8 mouse cellular contexts compared by ENCODE assay signal in the genomic region with DNA sequence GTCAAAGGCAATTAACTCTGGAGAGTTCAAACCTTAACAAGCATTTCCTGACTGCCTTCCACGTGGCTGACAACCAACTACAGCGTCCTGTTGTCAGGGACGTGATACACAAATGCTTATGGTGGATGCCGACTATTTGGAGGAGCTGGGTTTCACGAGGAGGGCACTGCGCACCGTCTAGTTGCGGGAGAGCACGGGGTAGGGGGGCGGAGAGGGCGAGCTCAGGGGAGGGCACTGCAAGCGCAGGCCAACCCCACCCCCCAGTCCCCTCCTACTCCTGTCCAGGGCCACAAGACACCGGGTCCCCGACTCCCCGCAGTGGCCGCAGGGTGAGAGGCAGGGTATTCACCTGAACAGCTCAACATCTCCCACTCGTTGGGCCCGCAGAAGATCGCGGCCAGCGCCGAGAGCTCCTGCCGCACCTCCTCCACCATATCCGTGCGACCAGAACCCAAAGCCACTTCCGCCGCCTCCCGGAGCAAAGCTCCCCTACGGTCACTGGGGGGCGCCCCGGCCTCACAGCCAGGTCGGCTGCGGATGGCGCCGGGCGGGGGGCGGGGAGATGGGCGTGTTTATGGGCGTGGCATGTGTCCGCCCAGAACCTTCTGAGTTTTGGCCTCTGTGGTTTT. TPM values are rescaled to one million over a fixed set of nuclear protein-coding genes. Genes with fewer than 3 reads are reported as not detected.
A peak's percentile ranks its signal among the peaks of the same experiment; 100 is the strongest.
DNase-seq lines count a peak whose midpoint lies in the region; ATAC-seq and TF ChIP-seq lines count a peak whose summit lies in the region.

Gene Rwdd3, minus strand, starts transcription at position 453 of the 629 bp plus-strand sequence.

- no peaks in the 10 kb centered on the region for H3K27me3 ChIP-seq in forebrain, embryonic 15.5 days
- H3K27me3 ChIP-seq in lung, embryonic 14.5 days (ENCODE audit: insufficient read depth, low read length) = no peaks in the 10 kb centered on the region
- no peaks in the 10 kb centered on the region for H3K27me3 ChIP-seq in thymus, adult 2 months (ENCODE audit: control insufficient read depth, insufficient read depth, low read length)

- peak within 1 kb of the TSS; percentile 85 for H3K4me2 ChIP-seq in forebrain, embryonic 15.5 days (replicated peaks)
- peak within 1 kb of the TSS; percentile 83 for H3K4me2 ChIP-seq in lung, embryonic 14.5 days

- H3K9ac ChIP-seq in forebrain, embryonic 15.5 days (replicated peaks) = peak within 1 kb of the TSS; percentile 59
- H3K9ac ChIP-seq in lung, embryonic 14.5 days = peak within 1 kb of the TSS; percentile 63

- no peaks in the 10 kb centered on the region for H3K9me3 ChIP-seq in forebrain, embryonic 15.5 days
- H3K9me3 ChIP-seq in lung, embryonic 14.5 days (ENCODE audit: low read depth, low read length) = no peaks in the 10 kb centered on the region; the same call in 1 of the 2 replicates

- H3K4me1 ChIP-seq in forebrain, embryonic 15.5 days = peaks cover 9% of the 10 kb centered on the region; the same call in 1 of the 2 replicates
- H3K4me1 ChIP-seq in lung, embryonic 14.5 days (ENCODE audit: insufficient read depth) = no peaks in the 10 kb centered on the region
- H3K4me1 ChIP-seq in olfactory bulb, adult 2 months (ENCODE audit: control insufficient read depth, insufficient read depth, low read length) = peaks cover 4% of the 10 kb centered on the region; the same call in 1 of the 2 replicates
- no peaks in the 10 kb centered on the region for H3K4me1 ChIP-seq in thymus, adult 2 months (replicated peaks; ENCODE audit: control insufficient read depth, insufficient read depth, low read length)

- peak; percentile 95 for ATAC-seq in forebrain, embryonic 15.5 days (replicated peaks)
- peak; percentile 96 for ATAC-seq in lung, embryonic 14.5 days (ENCODE audit: insufficient read depth)

- peak; percentile 91 for DNase-seq in ES-CJ7 (ENCODE audit: low read depth, low spot score)
- DNase-seq in cerebellum, adult 11 months = peak; percentile 89
- peak; percentile 87 to 91 for DNase-seq in heart, postnatal 36 days
- peak; percentile 88 for DNase-seq in layer of hippocampus, adult 2 months (ENCODE audit: low spot score in 2 of 2)
- DNase-seq in lung, embryonic 14.5 days = peak; percentile 95
- DNase-seq in thymus, adult 2 months = peak; percentile 95

- no peak for TF ChIP-seq POLR2A in olfactory bulb, adult 2 months (IDR thresholded peaks at IDR 0.05; ENCODE audit: insufficient read depth, low read depth, low read length)
- peak; percentile 51; the same call in 1 of the 2 replicates for TF ChIP-seq POLR2A in thymus, adult 2 months (IDR thresholded peaks at IDR 0.05; ENCODE audit: control insufficient read depth, extremely low read depth, insufficient read depth, low read length, poor library complexity)

- H3K4me3 ChIP-seq in forebrain, embryonic 15.5 days = peak within 1 kb of the TSS; percentile 71
- H3K4me3 ChIP-seq in layer of hippocampus, adult 2 months = peak within 1 kb of the TSS; percentile 88
- peak within 1 kb of the TSS; percentile 70 for H3K4me3 ChIP-seq in lung, embryonic 14.5 days (ENCODE audit: low read depth, low read length)
- H3K4me3 ChIP-seq in olfactory bulb, adult 2 months (ENCODE audit: insufficient read depth, low read depth, low read length) = peak within 1 kb of the TSS; percentile 68
- peak within 1 kb of the TSS; percentile 92 for H3K4me3 ChIP-seq in thymus, adult 2 months (ENCODE audit: control insufficient read depth, insufficient read depth, low read length)

- TF ChIP-seq CTCF in layer of hippocampus, adult 2 months (conservative IDR thresholded peaks at IDR 0.05) = peak; percentile 91
- peak; percentile 87 for TF ChIP-seq CTCF in lung, embryonic 14.5 days (IDR thresholded peaks at IDR 0.05; ENCODE audit: low read depth)
- peak; percentile 76 for TF ChIP-seq CTCF in olfactory bulb, adult 2 months (IDR thresholded peaks at IDR 0.05; ENCODE audit: insufficient read depth, low read depth, low read length)
- peak; percentile 95 for TF ChIP-seq CTCF in thymus, adult 2 months (IDR thresholded peaks at IDR 0.05; ENCODE audit: borderline replicate concordance, control insufficient read depth, extremely low read depth, insufficient read depth, low read length, poor library complexity)

- intact Hi-C loops in heart, postnatal 36 days (cut with DNase I) = loop anchor here (1.0 to 2.0 kb wide), 2 partner anchors 120 to 329 kb away; partner anchors contain the start of gene Alg14

- H3K36me3 ChIP-seq in forebrain, embryonic 15.5 days = no peaks in the 10 kb centered on the region
- H3K36me3 ChIP-seq in lung, embryonic 14.5 days (ENCODE audit: insufficient read depth) = no peaks in the 10 kb centered on the region
- no peaks in the 10 kb centered on the region for H3K36me3 ChIP-seq in thymus, adult 2 months (ENCODE audit: control insufficient read depth, insufficient read depth, low read length)

- peak within 1 kb of the TSS; percentile 39; the same call in 1 of the 2 replicates for H3K27ac ChIP-seq in forebrain, embryonic 15.5 days (replicated peaks)
- H3K27ac ChIP-seq in layer of hippocampus, adult 2 months = peak within 1 kb of the TSS; percentile 88
- peak within 1 kb of the TSS; percentile 67; the same call in 1 of the 2 replicates for H3K27ac ChIP-seq in lung, embryonic 14.5 days (ENCODE audit: low read depth)
- no peak within 1 kb of the TSS for H3K27ac ChIP-seq in olfactory bulb, adult 2 months (ENCODE audit: insufficient read depth, low read depth, low read length)
- peak within 1 kb of the TSS; percentile 32 for H3K27ac ChIP-seq in thymus, adult 2 months (ENCODE audit: control insufficient read depth, insufficient read depth, low read length)

- WGBS in forebrain, embryonic 15.5 days = under 1% methylated on average over 40 of the region's 40 CpGs
- whole genome bisulfite sequencing in lung, embryonic 14.5 days = under 1% methylated on average over 40 of the region's 40 CpGs
- WGBS in olfactory bulb, adult 2 months = under 1% methylated on average over 40 of the region's 40 CpGs
- under 1% methylated on average over 40 of the region's 40 CpGs for WGBS in thymus, adult 2 months

RNA-seq across cellular contexts. Expression of gene Rwdd3, which starts in this region (rescaled TPM):
- 23.8 and 25.3 TPM in 2 replicates for polyA plus RNA-seq in forebrain, embryonic 15.5 days (2015; fragmentation: Nextera tagmentation; extraction: Ambion mirVana)
- total RNA-seq in heart, postnatal 36 days (2021) = 1 to 10 TPM; 2.0 to 2.7 TPM
- total RNA-seq in layer of hippocampus, adult 2 months (2021) = 10 to 100 TPM; 26.3 to 31.2 TPM
- 4.3 and 4.4 TPM in 2 replicates for polyA plus RNA-seq in lung, embryonic 14.5 days (2014; fragmentation: Nextera tagmentation; extraction: Ambion mirVana)
- not detected in 2 replicates for polyA plus RNA-seq in olfactory bulb, adult 2 months (2012; ENCODE audit: insufficient read depth, insufficient read length, low replicate concordance, missing spikeins)
- 1.8 and 2.4 TPM in 2 replicates for polyA plus RNA-seq in thymus, adult 2 months (2012; rRNA removed)

Comparison
In these comparisons a context has a peak if more than half of its experiments do, and no peak if none do; other contexts are left out.
1. RNA of gene Rwdd3 (total RNA-seq): 26.3 to 31.2 TPM in layer of hippocampus, adult 2 months; 2.0 to 2.7 TPM in heart, postnatal 36 days; every median in the first group is over 4 times any median in the second.
2. Peak in every context shown above with its lines, with median percentiles within 50 percentile points of each other: DNase-seq, H3K4me3 ChIP-seq and CTCF ChIP-seq.